Mouse (Mus musculus) cerebellum, adult 2 months (tissue): ENCODE data around the gene Dnajb9.

ENCODE experiments used
- CTCF ChIP-seq: fragments of 200-500 bp; IDR thresholded peaks from 2 replicates; pipeline ENCODE4 v1.5.1; 2011; ENCODE audit warnings: low read depth, mild to moderate bottlenecking, control low read depth, low read length, moderate library complexity, borderline replicate concordance; ENCODE audit not compliant: insufficient read depth
- POLR2A ChIP-seq: fragments of 200-500 bp; IDR thresholded peaks from 2 replicates; pipeline ENCODE4 v1.6.1; 2011; ENCODE audit warnings: low read length, control low read depth, borderline replicate concordance; ENCODE audit not compliant: insufficient read depth

DNA sequence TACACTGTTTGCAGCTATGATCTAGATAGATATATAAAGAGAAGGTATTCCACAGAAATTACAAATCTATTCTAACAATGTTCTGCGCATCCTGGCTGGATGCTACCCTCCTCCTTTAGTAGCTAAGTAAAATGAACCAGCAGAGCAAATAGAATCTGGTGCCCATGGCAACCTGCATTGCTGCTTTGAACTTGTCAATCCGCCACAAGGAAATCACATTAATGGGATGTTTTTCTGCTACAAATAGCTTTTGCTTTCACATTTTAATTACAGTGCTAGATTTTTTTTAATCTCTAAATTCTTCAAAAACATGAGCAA lies 33.1 kb downstream of the Dnajb9 start:
- TF ChIP-seq CTCF: no peak
- TF ChIP-seq POLR2A: no peak
